Mouse (Mus musculus) spleen, adult 2 months (tissue): ENCODE results near the gene Ndufc2.

ENCODE experiments used
- CTCF ChIP-seq: fragments of 200-500 bp; IDR thresholded peaks from 2 replicates; pipeline ENCODE4 v1.5.1; 2011; ENCODE audit warnings: mild to moderate bottlenecking, inconsistent platforms; ENCODE audit not compliant: insufficient read depth, insufficient read length, insufficient replicate concordance; ENCODE audit errors: extremely low read depth
- POLR2A ChIP-seq: fragments of 200-500 bp; IDR thresholded peaks from 2 replicates; pipeline ENCODE4 v1.6.1; 2011; ENCODE audit warnings: low read depth, low read length, inconsistent platforms

DNA sequence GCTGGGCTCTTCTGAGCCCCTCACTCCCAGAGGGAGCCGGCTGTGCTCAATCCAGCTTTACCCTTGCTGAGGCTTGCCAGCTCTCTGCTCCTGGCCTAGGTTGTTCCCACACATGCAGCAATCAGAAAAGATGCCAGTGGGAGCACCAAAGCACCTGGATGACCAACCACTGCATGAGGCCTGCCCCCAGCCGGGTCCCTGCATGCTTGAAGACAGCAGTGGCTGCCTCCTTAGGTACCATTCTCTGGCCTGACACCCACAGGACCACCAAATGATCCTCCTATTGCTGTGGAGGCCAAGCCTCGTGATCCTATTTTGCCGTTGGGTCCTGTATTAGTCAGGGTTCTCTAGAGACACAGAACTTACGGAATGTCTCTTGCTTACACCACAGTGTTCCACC lies 48.9 kb upstream of the Ndufc2 start:
- TF ChIP-seq CTCF (no peak), POLR2A (no peak)
